Mouse (Mus musculus): ENCODE measurements around the gene Cuta. TPM values are rescaled to one million over a fixed set of nuclear protein-coding genes. Genes with fewer than 3 reads are reported as not detected.

Gene Cuta
- total RNA-seq, 1 experiment from 2014 or later, result 58.4 TPM

GRCm38 (mm10) chr17:26956895-26957294 is 17.5 kb upstream of the Cuta start:
- peak; percentile 75 for ATAC-seq (replicated peaks; ENCODE audit: low read depth, poor library complexity, severe bottlenecking)

- no peak for ATAC-seq (replicated peaks; ENCODE audit: low read depth, poor library complexity, severe bottlenecking)
Measured at GRCm38 (mm10) chr17:26956309-26956708, 16.9 kb upstream of the Cuta start.

GRCm38 (mm10) chr17:26953726-26954125 is 14.4 kb upstream of the Cuta start:
- ATAC-seq (replicated peaks; ENCODE audit: low read depth, poor library complexity, severe bottlenecking), result no peak

- no peak for ATAC-seq (replicated peaks; ENCODE audit: low read depth, poor library complexity, severe bottlenecking)
Measured at GRCm38 (mm10) chr17:26953201-26953600, 13.8 kb upstream of the Cuta start.

- ATAC-seq (replicated peaks; ENCODE audit: low read depth, poor library complexity, severe bottlenecking), result no peak
Measured at GRCm38 (mm10) chr17:26951952-26952877, 12.8 kb upstream of the Cuta start.

- peak; percentile 57 for ATAC-seq (replicated peaks; ENCODE audit: low read depth, poor library complexity, severe bottlenecking)
Measured at GRCm38 (mm10) chr17:26951406-26951805, 12.0 kb upstream of the Cuta start.

- no peak for ATAC-seq (replicated peaks; ENCODE audit: low read depth, poor library complexity, severe bottlenecking)
Measured at GRCm38 (mm10) chr17:26950560-26951288, 11.4 kb upstream of the Cuta start.

- ATAC-seq (replicated peaks; ENCODE audit: low read depth, poor library complexity, severe bottlenecking), result no peak
Measured at GRCm38 (mm10) chr17:26949866-26950265, 10.5 kb upstream of the Cuta start.

- peak; percentile 55 for ATAC-seq (replicated peaks; ENCODE audit: low read depth, poor library complexity, severe bottlenecking)
Measured at GRCm38 (mm10) chr17:26949051-26949577, 9.7 kb upstream of the Cuta start.

- no peak for ATAC-seq (replicated peaks; ENCODE audit: low read depth, poor library complexity, severe bottlenecking)
Measured at GRCm38 (mm10) chr17:26948316-26949050, 9.1 kb upstream of the Cuta start.

- no peak for ATAC-seq (replicated peaks; ENCODE audit: low read depth, poor library complexity, severe bottlenecking)
Measured at GRCm38 (mm10) chr17:26947231-26948100, 8.1 kb upstream of the Cuta start.

GRCm38 (mm10) chr17:26946567-26946966 is 7.2 kb upstream of the Cuta start:
- peak; percentile 39 for ATAC-seq (replicated peaks; ENCODE audit: low read depth, poor library complexity, severe bottlenecking)

GRCm38 (mm10) chr17:26945824-26946495 is 6.6 kb upstream of the Cuta start:
- no peak for ATAC-seq (replicated peaks; ENCODE audit: low read depth, poor library complexity, severe bottlenecking)

GRCm38 (mm10) chr17:26941841-26942570 is 2.6 kb upstream of the Cuta start:
- no peak for ATAC-seq (replicated peaks; ENCODE audit: low read depth, poor library complexity, severe bottlenecking)

GRCm38 (mm10) chr17:26941031-26941789 is 1.8 kb upstream of the Cuta start, which contains the start of gene Syngap1:
TSS of gene Syngap1 (plus strand) at chr17:26941253.
- ATAC-seq (replicated peaks; ENCODE audit: low read depth, poor library complexity, severe bottlenecking), result no peak

GRCm38 (mm10) chr17:26939973-26940300 is 568 bp upstream of the Cuta start:
- no peak for ATAC-seq (replicated peaks; ENCODE audit: low read depth, poor library complexity, severe bottlenecking)

- no peak for ATAC-seq (replicated peaks; ENCODE audit: low read depth, poor library complexity, severe bottlenecking)
Measured at GRCm38 (mm10) chr17:26938731-26939130, 638 bp downstream of the Cuta start.
